Mouse (Mus musculus) neural tube, embryonic 13.5 days (tissue): ENCODE measurements at regions not wholly inside any gene's neighbourhood (a gene's known extent, or its start where the extent isn't known, plus 50 kb on each side); places are given as distances from the start of the nearest gene placed in this dataset.
A peak's percentile ranks its signal among the peaks of the same experiment; 100 is the strongest.

Experiments
- ATAC-seq: fragments of 200-750 bp; cut with Nextera tagmentation; 2 replicates; pipeline ENCODE4 v1.8.0; 2017; ENCODE audit warnings: low read depth, mild to moderate bottlenecking, moderate TSS enrichment, moderate library complexity
- H3K27ac ChIP-seq: fragments of 300-500 bp; sonication (generic); replicated peaks from 2 replicates; pipeline ENCODE4 v1.5.1; 2015; ENCODE audit warnings: moderate library complexity, mild to moderate bottlenecking, inconsistent platforms
- H3K27me3 ChIP-seq: fragments of 300-500 bp; sonication (generic); 2 replicates; pipeline ENCODE4 v1.6.1; 2015; ENCODE audit warnings: mild to moderate bottlenecking, inconsistent platforms
- H3K36me3 ChIP-seq: fragments of 300-500 bp; sonication (generic); 2 replicates; pipeline ENCODE4 v1.6.1; 2015; ENCODE audit warnings: mild to moderate bottlenecking, inconsistent platforms
- H3K4me1 ChIP-seq: fragments of 300-500 bp; sonication (generic); replicated peaks from 2 replicates; pipeline ENCODE4 v1.6.1; 2015; ENCODE audit warnings: inconsistent platforms
- H3K4me2 ChIP-seq: fragments of 300-500 bp; sonication (generic); 2 replicates; pipeline ENCODE4 v1.6.1; 2015; ENCODE audit warnings: inconsistent platforms, mild to moderate bottlenecking, moderate library complexity
- H3K4me3 ChIP-seq: fragments of 300-500 bp; sonication (generic); 2 replicates; pipeline ENCODE4 v1.5.1; 2015; ENCODE audit warnings: mild to moderate bottlenecking, inconsistent platforms
- H3K9ac ChIP-seq: fragments of 300-500 bp; sonication (generic); 2 replicates; pipeline ENCODE4 v1.6.1; 2015; ENCODE audit warnings: moderate library complexity, mild to moderate bottlenecking, inconsistent platforms
- H3K9me3 ChIP-seq: fragments of 300-500 bp; sonication (generic); 2 replicates; pipeline ENCODE4 v1.6.1; 2016; ENCODE audit warnings: inconsistent platforms
- WGBS: fragments of 180-500 bp; shearing (Covaris S2); methylation state at CpG from one replicate; pipeline ENCODE4 v1.1.7; 2015; 5-methylcytosine and 5-hydroxymethylcytosine counted together

DNA sequence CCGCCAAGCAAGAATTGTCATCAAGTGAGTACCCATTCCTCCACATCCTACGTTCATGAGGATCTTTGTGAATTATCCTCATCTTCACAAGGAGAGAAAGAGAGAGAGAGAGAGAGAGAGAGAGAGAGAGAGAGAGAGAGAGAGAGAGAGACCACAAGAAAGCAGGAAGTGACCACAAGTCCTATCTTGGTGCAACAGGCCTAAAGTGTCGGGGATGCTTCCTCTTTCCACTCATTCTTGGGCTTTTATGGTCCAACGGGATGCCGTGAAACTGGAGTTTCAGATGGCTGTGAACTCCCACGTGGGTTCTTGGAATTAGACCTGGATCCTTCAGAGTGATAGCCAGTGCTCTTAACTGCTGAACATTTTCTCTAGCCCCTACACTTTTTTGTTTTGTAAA, 53.1 kb upstream of the Rai14 start:
- H3K4me1 ChIP-seq: peaks cover 16% of the 10 kb centered on the region
- no peak overlapping the region for H3K9ac ChIP-seq
- H3K4me3 ChIP-seq: no peak overlapping the region
- no peak for ATAC-seq
- no peak overlapping the region for H3K27ac ChIP-seq
- WGBS: 79% methylated on average over 6 of the region's 6 CpGs
- no peaks in the 10 kb centered on the region for H3K27me3 ChIP-seq
- no peak overlapping the region for H3K4me2 ChIP-seq
- no peaks in the 10 kb centered on the region for H3K9me3 ChIP-seq
- no peaks in the 10 kb centered on the region for H3K36me3 ChIP-seq

DNA sequence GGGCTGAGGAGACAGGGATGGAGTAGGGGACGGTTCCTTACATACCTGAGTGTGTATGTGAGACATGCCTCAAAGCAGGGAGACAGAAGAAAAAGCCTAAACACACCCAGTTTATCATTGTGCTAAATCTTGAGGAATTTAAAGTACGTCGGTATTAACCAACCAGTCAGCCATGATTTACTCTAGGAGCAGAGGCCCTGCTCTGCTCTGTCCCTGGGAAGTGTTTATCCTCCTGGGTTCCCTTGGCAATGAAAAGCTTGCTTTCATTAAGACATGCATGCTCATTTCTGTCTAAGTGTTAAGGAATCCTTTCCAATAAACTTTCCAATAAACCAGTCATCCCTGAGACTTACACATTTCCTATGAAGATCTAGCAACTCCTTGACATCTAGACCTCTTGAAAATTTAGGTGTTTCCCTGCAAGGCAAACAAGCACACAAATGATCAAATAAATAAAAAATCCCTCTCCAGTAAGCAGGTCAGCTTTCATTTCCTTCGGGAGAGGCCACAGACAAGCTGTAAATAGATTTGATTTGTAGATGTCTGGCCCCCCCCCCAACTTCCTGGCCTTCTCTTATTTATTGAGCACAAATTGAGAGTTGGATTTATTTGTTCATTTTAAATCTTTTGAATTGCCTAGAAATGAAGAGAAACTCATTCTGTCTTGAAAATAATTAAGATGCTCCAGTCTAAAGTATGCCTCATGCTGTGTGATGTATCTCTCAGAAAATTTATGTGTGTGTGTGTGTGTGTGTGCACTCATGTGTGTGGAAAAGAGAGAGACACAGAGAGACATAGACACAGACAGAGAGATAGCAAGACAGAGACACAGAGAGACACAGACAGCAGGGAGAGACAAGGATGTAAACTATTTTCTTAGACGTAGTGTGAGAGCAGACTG, 56.2 kb upstream of the Rai14 start:
- Histone ChIP-seq H3K36me3 (no peaks in the 10 kb centered on the region), H3K9ac (no peak overlapping the region), H3K4me3 (no peak overlapping the region), H3K27me3 (no peaks in the 10 kb centered on the region), H3K4me1 (peaks cover 16% of the 10 kb centered on the region), H3K9me3 (no peaks in the 10 kb centered on the region), H3K27ac (peak overlapping the region; percentile 25; the same call in 1 of the 2 replicates), H3K4me2 (no peak overlapping the region)
- peak; percentile 67; the same call in 1 of the 2 replicates for ATAC-seq
- 25% methylated on average over 5 of the region's 5 CpGs for WGBS

DNA sequence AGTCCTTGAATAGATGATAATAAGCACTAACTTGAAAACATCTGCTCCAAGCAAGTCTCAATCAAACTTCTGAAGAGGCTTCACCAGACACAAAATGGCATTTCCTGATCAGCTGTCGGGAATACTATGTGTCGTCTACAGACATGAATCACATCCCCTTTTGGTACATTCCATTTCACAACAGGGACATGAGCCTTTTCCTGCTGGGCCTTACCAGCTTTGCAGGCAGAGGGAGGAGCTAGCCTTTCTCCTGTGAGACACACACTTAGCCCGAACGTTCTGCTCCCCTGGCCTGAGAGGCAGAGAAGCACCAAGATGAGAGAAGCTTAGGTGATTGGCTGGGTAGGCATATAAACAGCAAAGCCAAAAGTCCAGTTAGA, 56.9 kb upstream of the Rai14 start:
- H3K27ac ChIP-seq: 0 out of 2 replicates have a peak overlapping the region, but pooled peaks have one; percentile 18
- H3K9ac ChIP-seq: no peak overlapping the region
- no peak overlapping the region for H3K4me3 ChIP-seq
- no peak for ATAC-seq
- no peaks in the 10 kb centered on the region for H3K36me3 ChIP-seq
- H3K27me3 ChIP-seq: no peaks in the 10 kb centered on the region
- peaks cover 16% of the 10 kb centered on the region for H3K4me1 ChIP-seq
- no peak overlapping the region for H3K4me2 ChIP-seq
- WGBS: 37% methylated on average over 4 of the region's 4 CpGs
- no peaks in the 10 kb centered on the region for H3K9me3 ChIP-seq

DNA sequence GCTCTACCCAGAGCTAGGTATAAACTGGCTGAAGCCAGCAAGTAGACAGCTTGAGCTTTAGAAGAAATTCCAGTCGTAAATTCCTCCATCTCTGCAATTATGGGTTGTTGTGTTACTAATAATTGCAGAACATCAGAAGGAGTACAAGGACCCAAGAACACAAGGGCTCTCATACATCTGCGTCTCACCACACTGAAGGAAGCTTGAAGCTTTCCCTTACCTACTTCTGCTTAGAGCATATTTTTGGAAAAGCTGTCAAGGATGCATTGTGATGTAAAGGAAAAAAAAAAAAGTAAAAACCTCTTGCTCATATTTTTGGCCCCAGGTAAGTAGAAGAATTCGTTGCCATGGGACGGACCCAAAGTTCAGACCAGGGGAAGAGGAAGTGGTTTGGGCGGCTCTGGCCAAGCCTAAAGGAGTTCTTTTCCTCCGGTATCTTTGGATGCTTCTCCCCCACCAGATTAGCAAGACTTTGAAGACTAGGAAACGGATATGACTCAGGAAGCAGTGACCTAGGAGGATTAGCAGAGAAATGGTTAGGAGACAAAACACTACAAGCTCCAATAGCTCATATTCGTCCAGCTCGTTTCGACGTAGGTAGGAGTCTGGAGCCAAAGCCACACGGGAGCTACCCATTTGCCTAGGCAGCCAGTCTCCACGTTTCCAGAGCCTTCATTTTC, 65.7 kb upstream of the Rai14 start:
- no peaks in the 10 kb centered on the region for H3K27me3 ChIP-seq
- 80% methylated on average over 13 of the region's 13 CpGs for WGBS
- no peaks in the 10 kb centered on the region for H3K9me3 ChIP-seq
- H3K27ac ChIP-seq: no peak overlapping the region
- no peak overlapping the region for H3K4me3 ChIP-seq
- no peak overlapping the region for H3K9ac ChIP-seq
- H3K4me1 ChIP-seq: no peaks in the 10 kb centered on the region
- H3K4me2 ChIP-seq: no peak overlapping the region
- no peak for ATAC-seq
- no peaks in the 10 kb centered on the region for H3K36me3 ChIP-seq

DNA sequence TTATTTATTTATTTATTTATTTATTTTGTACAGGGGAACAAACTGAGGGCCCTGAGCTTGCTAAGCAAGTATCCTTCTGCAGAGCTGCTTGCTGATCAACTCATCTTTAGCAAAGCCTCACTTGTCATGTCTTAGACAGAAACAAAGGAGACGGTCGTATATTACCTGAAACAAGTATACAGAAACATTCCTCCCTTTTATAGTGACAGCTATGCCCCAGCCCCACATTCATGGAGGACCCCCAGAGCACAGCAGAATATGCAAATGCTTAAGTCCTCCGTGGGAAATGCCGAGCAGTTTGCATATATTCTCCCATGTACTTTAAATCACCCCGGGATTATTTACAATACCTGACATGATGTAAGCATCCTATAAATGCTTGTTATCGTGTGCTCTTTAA, 74.9 kb upstream of the Rai14 start:
- WGBS: 28% methylated on average over 6 of the region's 6 CpGs
- H3K9me3 ChIP-seq: 0 out of 2 replicates have a peak, but pooled peaks cover 4% of the 10 kb centered on the region
- peaks cover 20% of the 10 kb centered on the region for H3K4me1 ChIP-seq
- no peak overlapping the region for H3K4me3 ChIP-seq
- H3K27ac ChIP-seq: no peak overlapping the region
- H3K4me2 ChIP-seq: no peak overlapping the region
- no peaks in the 10 kb centered on the region for H3K36me3 ChIP-seq
- ATAC-seq: no peak
- no peaks in the 10 kb centered on the region for H3K27me3 ChIP-seq
- H3K9ac ChIP-seq: no peak overlapping the region

DNA sequence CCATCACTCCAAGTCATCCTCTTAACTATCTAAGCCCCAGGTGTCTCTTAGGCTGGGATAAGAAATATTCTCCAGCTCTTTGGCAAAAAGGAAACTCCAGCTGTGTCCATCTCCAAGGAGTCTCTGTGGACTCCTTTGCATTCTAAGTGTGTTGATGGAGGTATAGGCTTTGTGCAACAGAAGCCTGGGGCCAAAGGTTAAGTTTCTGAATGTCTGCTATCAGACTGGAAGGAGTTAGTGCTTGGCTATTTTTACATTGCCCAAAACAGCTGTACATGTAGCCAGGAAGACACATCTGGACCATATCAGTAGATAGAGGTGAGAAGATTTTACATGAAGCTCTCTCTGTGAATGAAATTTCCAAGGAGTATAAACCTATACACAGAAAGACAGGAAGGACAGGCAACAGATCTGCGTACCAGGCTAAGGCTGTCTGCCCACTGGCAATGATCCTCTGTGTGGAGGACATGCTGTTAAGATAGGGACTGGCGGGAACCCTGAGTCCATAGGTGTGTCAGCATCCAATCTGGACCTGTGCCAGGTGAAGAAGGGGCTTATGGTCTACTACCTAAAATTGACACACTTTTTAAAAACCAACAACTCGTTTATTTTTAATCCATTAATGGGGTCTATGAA, 76.6 kb upstream of the Rai14 start:
- 0 out of 2 replicates have a peak overlapping the region, but pooled peaks have one; percentile 11 for H3K27ac ChIP-seq
- H3K4me2 ChIP-seq: no peak overlapping the region
- no peak for ATAC-seq
- no peak overlapping the region for H3K4me3 ChIP-seq
- 84% methylated on average over 3 of the region's 3 CpGs for WGBS
- no peaks in the 10 kb centered on the region for H3K27me3 ChIP-seq
- no peaks in the 10 kb centered on the region for H3K36me3 ChIP-seq
- H3K9ac ChIP-seq: no peak overlapping the region
- 0 out of 2 replicates have a peak, but pooled peaks cover 4% of the 10 kb centered on the region for H3K9me3 ChIP-seq
- peaks cover 20% of the 10 kb centered on the region for H3K4me1 ChIP-seq

DNA sequence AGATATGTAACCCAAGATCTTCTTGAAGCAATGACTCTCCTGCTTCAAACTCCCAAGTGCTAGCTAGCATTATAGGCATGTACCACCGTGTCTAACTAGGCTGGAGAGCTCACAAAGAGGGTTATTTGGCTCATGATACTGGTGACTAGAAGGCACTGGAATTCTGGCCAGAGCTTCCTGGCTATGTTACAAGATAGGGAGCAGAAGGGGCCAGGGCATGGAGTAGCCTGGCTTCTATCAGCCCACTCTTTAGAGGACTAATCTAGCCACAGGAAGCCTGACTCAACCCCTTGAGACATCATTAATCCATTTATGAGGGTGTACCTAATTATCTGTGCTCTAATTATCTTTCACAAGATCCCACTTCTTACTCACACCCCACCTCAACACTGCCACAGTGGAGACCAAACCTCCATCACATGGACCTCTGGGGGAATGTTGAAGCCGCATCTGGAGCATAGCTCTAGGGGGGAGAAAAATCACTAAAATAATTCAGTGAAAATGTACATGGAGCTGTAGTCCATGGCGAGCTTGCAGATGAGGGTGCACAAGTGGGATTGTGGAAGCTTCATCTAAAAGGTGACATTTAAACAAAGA, 77.2 kb upstream of the Rai14 start:
- H3K27me3 ChIP-seq: no peaks in the 10 kb centered on the region
- H3K9ac ChIP-seq: no peak overlapping the region
- H3K9me3 ChIP-seq: 0 out of 2 replicates have a peak, but pooled peaks cover 4% of the 10 kb centered on the region
- no peak overlapping the region for H3K4me2 ChIP-seq
- WGBS: 71% methylated on average over 3 of the region's 3 CpGs
- 0 out of 2 replicates have a peak overlapping the region, but pooled peaks have one; percentile 11 for H3K27ac ChIP-seq
- peaks cover 20% of the 10 kb centered on the region for H3K4me1 ChIP-seq
- no peaks in the 10 kb centered on the region for H3K36me3 ChIP-seq
- peak; percentile 50; the same call in 1 of the 2 replicates for ATAC-seq
- no peak overlapping the region for H3K4me3 ChIP-seq

DNA sequence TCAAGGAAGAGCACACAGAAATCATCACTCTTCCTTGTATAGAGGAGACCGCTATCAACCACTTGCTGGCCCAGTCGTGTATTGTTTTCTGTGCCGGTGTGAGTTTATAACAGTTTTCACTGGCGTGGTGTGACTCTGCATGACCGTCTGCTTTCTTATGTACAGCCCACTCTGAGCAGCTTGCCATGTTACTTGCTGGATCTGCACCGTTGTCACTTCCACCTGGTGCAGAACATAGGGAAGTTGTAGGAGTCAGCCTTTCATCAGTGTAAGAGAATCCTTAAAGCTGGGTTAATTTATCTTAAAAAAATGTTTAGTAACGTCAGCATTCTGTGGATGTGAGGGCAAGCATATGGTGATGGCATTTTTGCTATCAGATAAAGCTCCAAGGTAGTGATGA, 77.7 kb upstream of the Rai14 start:
- H3K9me3 ChIP-seq: 0 out of 2 replicates have a peak, but pooled peaks cover 4% of the 10 kb centered on the region
- H3K4me1 ChIP-seq: peaks cover 20% of the 10 kb centered on the region
- H3K27me3 ChIP-seq: no peaks in the 10 kb centered on the region
- H3K9ac ChIP-seq: no peak overlapping the region
- no peaks in the 10 kb centered on the region for H3K36me3 ChIP-seq
- H3K4me2 ChIP-seq: no peak overlapping the region
- 77% methylated on average over 7 of the region's 7 CpGs for WGBS
- ATAC-seq: no peak
- 0 out of 2 replicates have a peak overlapping the region, but pooled peaks have one; percentile 11 for H3K27ac ChIP-seq
- no peak overlapping the region for H3K4me3 ChIP-seq

DNA sequence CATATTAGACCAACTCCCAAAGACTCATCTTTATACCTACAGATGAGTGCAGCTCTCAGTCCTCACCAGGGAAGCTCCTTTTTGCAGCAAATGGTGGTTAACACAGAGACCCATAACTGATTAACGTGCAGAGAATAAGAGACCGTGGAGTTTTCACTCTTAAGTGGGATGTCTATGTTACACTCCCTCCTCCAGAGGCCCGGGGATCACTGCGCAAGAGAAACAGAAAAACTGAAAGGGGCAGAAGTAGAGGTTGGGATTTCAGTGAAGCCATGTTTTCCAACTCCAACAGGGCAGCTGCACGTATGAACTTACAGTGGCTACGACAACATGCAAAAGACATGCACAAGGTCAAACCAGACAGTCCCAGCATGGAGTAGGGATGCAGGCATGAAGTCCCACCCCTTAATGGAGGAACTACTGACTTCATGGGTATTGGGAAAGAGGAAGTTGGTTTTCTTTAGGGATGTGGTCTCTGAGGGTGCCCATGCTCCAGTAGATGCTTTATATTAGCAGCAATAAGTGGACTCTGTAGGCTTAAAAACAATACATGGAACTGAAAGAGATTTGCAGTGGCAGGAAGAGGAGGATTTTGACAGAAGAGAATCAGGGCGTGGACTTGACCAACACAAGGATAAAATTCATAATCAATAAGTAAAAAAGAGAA, 80.8 kb upstream of the Rai14 start:
- WGBS: 94% methylated on average over 7 of the region's 7 CpGs
- ATAC-seq: no peak

DNA sequence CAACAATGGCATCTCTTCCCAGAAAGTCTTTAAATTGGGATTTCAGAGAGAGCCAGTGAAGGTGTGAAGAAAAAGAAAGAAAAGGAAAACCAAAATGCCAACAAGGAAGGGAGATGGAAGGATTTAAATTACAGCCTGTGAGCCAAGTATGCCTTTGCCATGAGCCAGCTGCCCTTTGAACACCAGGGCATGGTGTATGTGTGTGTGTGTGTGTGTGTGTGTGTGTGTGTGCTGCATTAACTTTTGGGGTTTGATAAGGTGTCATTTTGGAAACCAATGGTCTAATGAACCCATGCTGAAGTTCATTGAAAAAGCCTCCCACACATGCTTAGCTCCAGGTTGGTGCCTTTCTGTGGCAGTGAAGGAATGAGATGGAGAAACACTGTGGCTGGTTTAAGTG, 85.2 kb upstream of the Rai14 start:
- Histone ChIP-seq H3K9me3 (no peaks in the 10 kb centered on the region), H3K9ac (no peak overlapping the region), H3K27me3 (no peaks in the 10 kb centered on the region), H3K4me1 (no peaks in the 10 kb centered on the region), H3K36me3 (no peaks in the 10 kb centered on the region), H3K4me2 (no peak overlapping the region), H3K27ac (no peak overlapping the region), H3K4me3 (no peak overlapping the region)
- ATAC-seq: no peak

More for the DNA sequence above, 80.8 kb upstream of the Rai14 start:
- no peaks in the 10 kb centered on the region for H3K36me3 ChIP-seq
- H3K9ac ChIP-seq: no peak overlapping the region
- H3K4me2 ChIP-seq: no peak overlapping the region
- H3K9me3 ChIP-seq: no peaks in the 10 kb centered on the region
- no peak overlapping the region for H3K27ac ChIP-seq
- no peaks in the 10 kb centered on the region for H3K27me3 ChIP-seq
- no peak overlapping the region for H3K4me3 ChIP-seq
- peaks cover 15% of the 10 kb centered on the region; the same call in 1 of the 2 replicates for H3K4me1 ChIP-seq

DNA sequence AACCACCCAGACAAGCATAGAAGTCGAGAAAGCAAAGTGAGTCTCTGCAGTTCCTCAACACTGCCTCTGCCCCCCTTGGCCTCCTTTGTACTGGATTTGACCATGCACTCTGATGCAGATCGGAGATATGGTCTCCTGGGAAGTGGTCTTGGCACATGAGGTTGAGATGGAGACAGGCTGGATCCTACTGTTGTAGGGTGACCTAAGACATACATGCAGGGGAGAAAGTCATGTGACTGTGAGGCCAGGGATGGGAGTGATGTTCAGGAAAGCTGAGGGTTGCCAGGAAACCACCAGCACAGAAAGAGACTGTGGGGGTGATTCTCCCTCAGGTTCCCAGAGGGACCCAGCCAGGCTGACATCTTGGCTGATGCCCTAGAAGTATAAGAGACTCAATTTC, 99.8 kb upstream of the Rai14 start:
- no peaks in the 10 kb centered on the region for H3K36me3 ChIP-seq
- H3K9ac ChIP-seq: no peak overlapping the region
- ATAC-seq: no peak
- H3K27ac ChIP-seq: no peak overlapping the region
- no peak overlapping the region for H3K4me3 ChIP-seq
- 87% methylated on average over 2 of the region's 2 CpGs for WGBS
- H3K4me2 ChIP-seq: no peak overlapping the region
- no peaks in the 10 kb centered on the region for H3K27me3 ChIP-seq
- no peaks in the 10 kb centered on the region for H3K4me1 ChIP-seq
- no peaks in the 10 kb centered on the region for H3K9me3 ChIP-seq
